Mouse (Mus musculus) thymus, adult 2 months (tissue): ENCODE results near the gene Xpc. TPM values are rescaled to one million over a fixed set of nuclear protein-coding genes. Genes with fewer than 3 reads are reported as not detected.

ENCODE experiments used
- DNase-seq: peaks from one replicate; pipeline ENCODE4 v3.0.0; 2021
- H3K27ac ChIP-seq: fragments of 200-500 bp; 2 replicates; pipeline ENCODE4 v1.5.1; 2012; ENCODE audit warnings: low read length, control low read depth; ENCODE audit not compliant: control insufficient read depth, insufficient read depth
- H3K27me3 ChIP-seq: fragments of 200-500 bp; 2 replicates; pipeline ENCODE4 v1.6.1; 2012; ENCODE audit warnings: mild to moderate bottlenecking, low read length, moderate library complexity, mixed read lengths; ENCODE audit not compliant: control insufficient read depth, insufficient read depth
- H3K36me3 ChIP-seq: fragments of 200-500 bp; 2 replicates; pipeline ENCODE4 v1.6.1; 2012; ENCODE audit warnings: mild to moderate bottlenecking, low read length, moderate library complexity; ENCODE audit not compliant: control insufficient read depth, insufficient read depth
- H3K4me1 ChIP-seq: fragments of 200-500 bp; replicated peaks from 2 replicates; pipeline ENCODE4 v1.6.1; 2012; ENCODE audit warnings: low read length; ENCODE audit not compliant: control insufficient read depth, insufficient read depth
- H3K4me3 ChIP-seq: fragments of 200-500 bp; 2 replicates; pipeline ENCODE4 v1.5.1; 2012; ENCODE audit warnings: mild to moderate bottlenecking, low read length, control low read depth, moderate library complexity; ENCODE audit not compliant: control insufficient read depth, insufficient read depth
- CTCF ChIP-seq: fragments of 200-500 bp; IDR thresholded peaks from 2 replicates; pipeline ENCODE4 v1.5.1; 2012; ENCODE audit warnings: mild to moderate bottlenecking, control low read depth, low read length, moderate library complexity, borderline replicate concordance; ENCODE audit not compliant: control insufficient read depth, poor library complexity, insufficient read depth; ENCODE audit errors: extremely low read depth
- POLR2A ChIP-seq: fragments of 200-500 bp; IDR thresholded peaks from 2 replicates; pipeline ENCODE4 v1.6.1; 2012; ENCODE audit warnings: mild to moderate bottlenecking, low read length, control low read depth, moderate library complexity; ENCODE audit not compliant: control insufficient read depth, poor library complexity, insufficient read depth; ENCODE audit errors: extremely low read depth
- WGBS: fragments of 180-500 bp; shearing (Covaris S2); methylation state at CpG from one replicate; pipeline ENCODE4 v1.1.7; 2018; 5-methylcytosine and 5-hydroxymethylcytosine counted together
- polyA plus RNA-seq: library from polyadenylated mRNA; depleted of rRNA; stranded (reverse); fragments of >200 nt; gene quantifications from 2 replicates; pipeline ENCODE4 v1.2.3, GENCODE M21; 2012

Xpc gene
- polyA plus RNA-seq, 1 experiment: 18.7 TPM

DNA sequence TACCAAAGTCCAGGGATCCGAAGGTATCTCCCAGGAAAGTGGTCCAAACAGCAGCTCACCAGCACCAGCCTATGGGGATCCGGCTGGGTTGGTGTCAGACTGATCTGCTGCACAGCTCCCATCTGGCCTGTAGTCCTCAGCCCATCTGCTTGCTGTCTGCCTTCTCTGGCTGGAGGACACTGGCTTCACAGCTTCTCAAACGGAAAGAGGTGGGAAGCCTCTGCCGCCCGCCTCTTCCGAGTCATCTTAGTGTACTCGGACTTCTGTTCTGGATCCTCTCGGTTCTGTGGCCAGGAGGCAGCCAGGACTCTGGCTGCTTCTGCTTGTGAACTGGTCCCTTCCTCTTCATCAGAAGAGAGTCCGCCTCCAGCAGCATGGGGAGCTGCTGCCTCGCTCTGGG is 25.8 kb downstream of the Xpc start:
- Histone ChIP-seq H3K36me3 (peaks cover 47% of the 10 kb centered on the region), H3K4me3 (no peak overlapping the region), H3K27ac (no peak overlapping the region), H3K4me1 (peaks cover 7% of the 10 kb centered on the region), H3K27me3 (no peaks in the 10 kb centered on the region)
- no peak for DNase-seq
- 93% methylated on average over 10 of the region's 10 CpGs for WGBS
- TF ChIP-seq POLR2A: no peak
- no peak for TF ChIP-seq CTCF

DNA sequence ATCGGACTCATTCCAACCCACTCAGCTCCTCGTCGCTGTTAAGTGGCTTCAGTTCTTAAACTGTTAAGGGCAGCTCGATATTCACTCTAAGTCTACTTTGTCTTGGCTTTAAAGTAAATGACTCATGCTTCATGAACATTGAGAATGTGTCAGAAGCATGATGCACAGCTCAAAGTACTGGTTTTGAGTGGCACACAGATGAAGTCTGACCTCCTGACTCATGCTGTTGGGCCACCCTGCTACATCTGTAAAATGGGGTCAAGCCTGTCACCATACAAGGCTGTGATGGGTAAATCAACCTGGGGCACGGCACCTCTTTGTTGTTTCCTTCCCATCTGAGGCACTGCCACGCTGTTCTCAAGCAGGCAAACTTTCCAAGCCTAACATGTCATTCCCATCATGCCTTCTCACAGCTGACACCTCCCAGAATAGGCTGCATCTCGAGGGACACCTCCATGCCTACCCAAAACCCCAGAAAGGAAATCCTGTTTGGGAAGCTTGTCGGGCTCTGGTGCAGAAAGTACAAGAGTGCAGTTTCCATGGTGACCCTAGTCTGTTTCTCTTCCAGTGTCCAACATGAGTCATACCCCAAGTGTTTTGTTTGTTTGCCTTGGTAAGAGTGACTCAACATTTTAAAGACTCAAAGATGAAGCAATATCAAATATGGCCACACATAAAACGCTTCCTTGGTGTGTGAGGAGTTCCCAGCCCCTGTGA is 27.0 kb downstream of the Xpc start:
- peaks cover 58% of the 10 kb centered on the region for H3K36me3 ChIP-seq

DNA sequence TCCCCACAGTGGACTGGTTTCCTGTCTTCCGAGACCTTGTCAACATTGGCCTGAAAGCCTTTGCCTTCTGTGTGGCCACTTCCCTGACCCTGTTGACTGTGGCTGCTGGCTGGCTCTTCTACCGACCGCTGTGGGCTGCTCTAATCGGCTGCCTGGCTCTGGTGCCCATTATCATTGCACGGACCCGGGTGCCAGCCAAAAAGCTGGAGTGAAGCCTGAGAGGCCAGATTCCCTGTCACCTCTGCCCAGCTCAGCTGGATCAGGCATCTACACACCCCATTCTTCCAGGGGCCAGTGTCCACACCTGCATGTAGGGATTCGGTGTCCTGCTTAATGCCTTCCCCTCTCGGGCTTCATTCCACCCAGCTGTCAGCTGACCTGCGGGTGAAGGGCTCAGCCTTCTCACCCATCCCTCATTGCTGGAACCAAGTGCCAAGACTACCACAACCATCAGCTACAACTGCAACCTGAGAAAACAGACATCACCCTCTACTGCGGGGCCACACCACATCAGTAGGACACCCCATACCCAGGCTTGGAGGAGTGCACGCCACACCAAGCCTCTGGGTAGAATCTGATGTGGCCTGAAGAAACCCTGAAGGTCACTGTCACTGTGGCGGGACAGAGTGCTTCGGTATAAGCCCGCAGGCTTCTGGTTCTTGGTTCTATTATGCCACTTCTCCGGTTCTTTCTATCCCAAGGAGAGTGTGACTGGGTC is 28.8 kb downstream of the Xpc start:
- TF ChIP-seq POLR2A (no peak), CTCF (no peak)
- Histone ChIP-seq H3K27ac (no peak overlapping the region), H3K4me3 (no peak overlapping the region), H3K36me3 (peaks cover 70% of the 10 kb centered on the region), H3K27me3 (no peaks in the 10 kb centered on the region), H3K4me1 (no peaks in the 10 kb centered on the region; the same call in 1 of the 2 replicates)
- 94% methylated on average over 15 of the region's 15 CpGs for WGBS
- no peak for DNase-seq

More for the DNA sequence above, 27.0 kb downstream of the Xpc start:
- DNase-seq: no peak
- Histone ChIP-seq H3K4me3 (no peak overlapping the region), H3K4me1 (peaks cover 7% of the 10 kb centered on the region), H3K27ac (no peak overlapping the region), H3K27me3 (no peaks in the 10 kb centered on the region)
- no peak for TF ChIP-seq POLR2A
- no peak for TF ChIP-seq CTCF
- 58% methylated on average over 9 of the region's 9 CpGs for WGBS

DNA sequence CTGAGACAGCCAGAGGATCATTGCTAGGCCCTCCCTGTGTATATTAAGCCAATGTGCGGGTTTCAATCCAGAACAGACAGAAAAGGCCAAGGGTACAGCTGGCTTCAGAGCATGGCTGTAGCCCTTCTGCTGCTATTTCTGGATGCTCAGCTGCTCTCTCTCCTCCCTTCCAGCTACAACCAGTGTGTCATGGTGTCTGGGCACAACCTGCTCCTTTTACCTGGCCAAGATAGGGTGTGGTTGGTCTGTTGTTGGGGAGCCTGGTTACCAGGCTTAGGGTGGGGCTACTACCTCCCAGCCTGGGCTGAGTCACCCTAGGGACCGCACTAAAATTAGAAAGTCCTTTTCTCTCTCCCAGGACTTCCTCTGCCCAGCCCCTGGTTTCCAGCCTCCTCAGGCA is 32.3 kb downstream of the Xpc start:
- Histone ChIP-seq H3K27me3 (no peaks in the 10 kb centered on the region), H3K4me3 (no peak overlapping the region), H3K36me3 (peaks cover 82% of the 10 kb centered on the region), H3K4me1 (no peaks in the 10 kb centered on the region), H3K27ac (no peak overlapping the region)
- no peak for DNase-seq
- TF ChIP-seq CTCF: no peak
- 98% methylated on average over 2 of the region's 2 CpGs for WGBS

DNA sequence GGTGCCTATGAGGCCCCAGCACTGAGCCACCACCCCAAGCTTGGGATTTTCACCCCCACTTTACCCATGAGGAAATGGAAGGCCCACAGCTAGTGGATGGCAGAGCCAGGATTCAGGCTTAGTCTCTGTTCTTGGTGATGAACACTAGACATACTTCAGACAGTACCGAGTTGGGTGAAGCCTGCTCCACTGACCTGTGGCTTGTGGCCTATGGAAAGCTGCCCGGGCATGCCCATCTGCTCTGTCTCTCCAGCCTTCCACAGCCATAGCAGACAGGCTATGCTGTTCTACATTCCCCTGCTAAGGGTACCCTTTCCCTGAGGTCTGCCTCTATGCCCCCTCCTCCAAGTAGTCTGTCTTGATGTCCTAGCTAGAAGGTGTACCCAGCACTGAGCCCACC is 39.1 kb downstream of the Xpc start:
- WGBS: 96% methylated on average over 2 of the region's 2 CpGs
- Histone ChIP-seq H3K4me3 (no peak overlapping the region), H3K36me3 (peaks cover 40% of the 10 kb centered on the region), H3K4me1 (peaks cover 16% of the 10 kb centered on the region), H3K27ac (no peak overlapping the region), H3K27me3 (no peaks in the 10 kb centered on the region)
- TF ChIP-seq CTCF (no peak), POLR2A (no peak)
- no peak for DNase-seq

DNA sequence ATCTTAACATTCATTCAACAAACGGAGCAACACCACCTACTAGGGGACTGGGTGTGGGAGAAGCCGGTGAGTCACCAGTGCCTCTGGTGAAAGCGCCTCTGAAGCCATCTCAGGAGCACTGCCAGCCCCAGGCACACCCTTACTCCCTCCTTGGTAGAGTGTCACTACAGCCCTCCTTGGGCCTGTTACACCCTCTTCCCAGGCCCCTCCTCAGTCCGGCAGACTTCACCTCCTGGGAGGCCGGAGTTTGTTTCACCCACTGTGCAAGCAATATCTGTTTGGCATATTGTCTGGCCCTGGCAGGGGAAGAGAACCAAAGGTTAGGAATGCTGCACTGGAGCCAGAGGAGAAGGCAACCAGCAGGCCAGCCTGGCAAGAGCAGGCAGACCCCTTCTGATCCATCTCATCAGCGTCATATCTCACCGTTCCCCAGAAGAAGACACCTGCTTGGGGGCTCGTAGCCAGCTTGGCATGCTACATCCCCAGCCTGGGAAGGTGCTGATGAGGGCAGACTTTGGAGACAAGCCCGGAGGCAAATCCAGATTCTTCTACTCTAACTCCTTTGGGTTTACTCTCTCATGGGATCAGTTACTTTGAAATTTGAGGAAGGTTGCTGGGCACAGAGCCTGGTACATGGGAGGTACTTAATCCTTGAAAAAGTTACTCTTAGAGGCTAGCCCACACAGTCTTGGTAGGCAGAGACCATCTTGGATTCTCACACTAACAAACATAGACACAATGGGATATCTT is 41.1 kb downstream of the Xpc start:
- no peak for TF ChIP-seq CTCF
- no peak for TF ChIP-seq POLR2A
- DNase-seq: no peak
- Histone ChIP-seq H3K36me3 (peaks cover 22% of the 10 kb centered on the region), H3K27me3 (no peaks in the 10 kb centered on the region), H3K4me1 (peaks cover 16% of the 10 kb centered on the region), H3K27ac (no peak overlapping the region), H3K4me3 (peak overlapping the region; percentile 53)
- WGBS: 67% methylated on average over 9 of the region's 9 CpGs
